Mouse (Mus musculus) brain, embryonic 14.5 days (tissue): ENCODE results near the gene Mau2.

Experiments used
- CTCF ChIP-seq: fragments of 200-500 bp; IDR thresholded peaks from 2 replicates; pipeline ENCODE4 v1.5.1; 2012; ENCODE audit warnings: inconsistent platforms, mild to moderate bottlenecking, moderate library complexity, borderline replicate concordance; ENCODE audit not compliant: insufficient read depth, insufficient read length; ENCODE audit errors: extremely low read depth
- POLR2A ChIP-seq: fragments of 200-500 bp; IDR thresholded peaks from 2 replicates; pipeline ENCODE4 v1.6.1; 2012; ENCODE audit warnings: mild to moderate bottlenecking, inconsistent platforms, borderline replicate concordance; ENCODE audit not compliant: poor library complexity, insufficient read depth, insufficient read length, severe bottlenecking; ENCODE audit errors: extremely low read depth

- TF ChIP-seq CTCF = no peak
- TF ChIP-seq POLR2A = no peak
These were observed 57.5 kb downstream of the Mau2 start for GRCm38 (mm10) chr8:69984876-69985553.
